Mouse (Mus musculus): Measurements from ENCODE around the gene Il5. TPM values are rescaled to one million over a fixed set of nuclear protein-coding genes. Genes with fewer than 3 reads are reported as not detected.

Il5 gene
- polyA plus RNA-seq, 1 experiment from 2014 or later, result not detected

DNA sequence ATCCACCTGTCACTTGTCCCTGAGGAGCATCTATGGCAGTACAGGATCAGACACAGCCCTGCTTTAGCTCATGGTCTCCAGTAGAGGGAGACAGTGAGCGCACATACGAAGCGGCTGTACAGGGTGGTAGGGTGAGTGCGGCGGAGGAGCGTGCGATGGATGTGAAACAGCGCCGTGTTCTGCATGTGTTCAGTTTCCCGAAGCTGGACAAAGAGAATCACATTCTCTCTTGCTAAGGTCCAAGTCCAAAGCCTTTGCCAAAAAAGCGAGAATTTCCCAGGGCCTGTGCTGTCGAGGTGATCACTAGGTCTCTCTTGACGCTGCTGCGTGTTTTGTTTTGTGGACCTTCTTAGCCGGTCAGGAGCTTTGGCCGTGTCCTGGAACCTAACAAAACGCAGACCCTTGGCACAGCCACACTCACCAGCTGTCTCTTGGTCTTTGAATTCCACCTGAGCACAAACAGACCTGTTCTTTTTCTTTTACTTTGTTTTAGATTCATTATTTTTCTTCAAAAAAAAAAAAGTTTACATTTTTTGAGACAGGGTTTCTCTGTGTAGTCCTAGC, 15.2 kb downstream of the Il5 start:
- no peaks in the 10 kb centered on the region for H3K27me3 ChIP-seq (ENCODE audit: control insufficient read depth, insufficient read depth, low read depth, low read length)
- no peaks in the 10 kb centered on the region for H3K4me1 ChIP-seq (ENCODE audit: control insufficient read depth, insufficient read depth, low read length)
- ATAC-seq, result peak; percentile 85
- H3K27ac ChIP-seq (ENCODE audit: low read length), result no peak overlapping the region
- H3K4me2 ChIP-seq (ENCODE audit: low read length), result peak overlapping the region; percentile 52
- H3K36me3 ChIP-seq (ENCODE audit: control insufficient read depth, insufficient read depth, low read length), result no peaks in the 10 kb centered on the region
- WGBS, result 27% methylated on average over 17 of the region's 17 CpGs
- H3K9me3 ChIP-seq (replicated peaks; ENCODE audit: control insufficient read depth, low read length, poor library complexity, severe bottlenecking), result no peaks in the 10 kb centered on the region
- peak overlapping the region; percentile 20; the same call in 1 of the 2 replicates for H3K4me3 ChIP-seq (ENCODE audit: low read depth, low read length)
- H3K9ac ChIP-seq (ENCODE audit: low read depth, low read length), result 0 out of 2 replicates have a peak overlapping the region, but pooled peaks have one; percentile 11

DNA sequence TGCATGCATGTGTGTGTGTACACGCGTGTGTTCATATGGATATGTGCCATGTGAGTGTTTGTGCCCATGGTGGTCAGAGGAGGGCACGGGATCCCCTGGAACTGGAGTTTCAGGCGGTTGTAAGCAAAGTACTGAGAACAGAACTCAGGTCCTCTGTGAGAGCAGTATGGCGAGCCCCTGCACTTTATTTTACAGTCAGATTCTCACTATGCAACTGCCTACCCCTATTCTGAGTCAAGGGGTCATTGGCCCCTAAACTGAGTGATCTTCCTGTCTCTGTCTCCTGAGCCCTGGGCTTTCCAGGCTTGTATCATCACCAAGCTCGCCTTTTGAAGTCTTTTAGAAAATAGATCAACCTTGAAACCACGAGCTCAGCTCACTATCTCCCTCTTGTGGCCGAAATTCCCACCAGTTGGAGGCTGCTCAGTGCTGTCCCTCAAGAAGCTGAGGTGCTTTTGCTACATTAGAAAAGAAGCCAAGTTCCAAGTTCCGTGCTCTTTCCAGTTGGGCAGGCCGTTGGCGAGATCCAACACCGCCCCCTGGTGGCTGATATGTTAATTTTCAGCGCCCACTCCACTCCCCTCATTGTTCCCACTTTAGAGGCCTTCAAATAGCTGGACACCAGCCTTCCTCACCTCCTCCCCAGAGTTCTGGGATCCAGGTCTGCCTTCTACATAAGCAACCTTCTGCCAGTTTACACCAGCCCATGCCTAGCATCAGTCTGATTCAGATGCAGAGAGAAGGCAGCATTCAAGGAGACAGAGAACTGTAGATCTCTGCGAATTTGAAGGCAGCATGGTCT, 16.4 kb downstream of the Il5 start:
- H3K4me2 ChIP-seq (ENCODE audit: low read length), result no peak overlapping the region
- H3K9ac ChIP-seq (ENCODE audit: low read depth, low read length), result no peak overlapping the region
- no peaks in the 10 kb centered on the region for H3K9me3 ChIP-seq (replicated peaks; ENCODE audit: control insufficient read depth, low read length, poor library complexity, severe bottlenecking)
- WGBS, result 51% methylated on average over 14 of the region's 14 CpGs
- H3K27ac ChIP-seq (ENCODE audit: low read length), result no peak overlapping the region
- peak; percentile 62 for ATAC-seq
- no peaks in the 10 kb centered on the region for H3K4me1 ChIP-seq (ENCODE audit: control insufficient read depth, insufficient read depth, low read length)
- no peaks in the 10 kb centered on the region for H3K36me3 ChIP-seq (ENCODE audit: control insufficient read depth, insufficient read depth, low read length)
- H3K4me3 ChIP-seq (ENCODE audit: low read depth, low read length), result no peak overlapping the region
- no peaks in the 10 kb centered on the region for H3K27me3 ChIP-seq (ENCODE audit: control insufficient read depth, insufficient read depth, low read depth, low read length)

DNA sequence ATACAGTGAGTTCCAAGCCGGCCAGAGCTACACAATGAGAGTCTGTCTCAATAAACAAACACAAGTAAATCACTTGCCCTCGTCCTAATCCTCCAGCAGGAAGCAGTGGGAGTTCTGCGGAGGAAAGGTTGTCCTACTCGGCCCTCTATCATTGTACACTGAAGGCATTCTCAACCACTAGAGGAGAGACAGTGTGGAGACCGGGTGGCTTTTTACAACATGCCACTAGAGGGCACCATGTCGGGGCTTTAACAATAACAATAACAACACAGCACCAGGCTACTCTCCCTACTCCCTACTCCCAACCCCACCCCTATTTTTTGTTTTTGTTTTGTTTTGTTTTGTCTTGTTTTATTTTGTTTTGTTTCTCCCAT, 17.0 kb downstream of the Il5 start:
- no peak overlapping the region for H3K4me2 ChIP-seq (ENCODE audit: low read length)
- H3K9me3 ChIP-seq (replicated peaks; ENCODE audit: control insufficient read depth, low read length, poor library complexity, severe bottlenecking), result no peaks in the 10 kb centered on the region
- 42% methylated on average over 6 of the region's 6 CpGs for WGBS
- no peak for ATAC-seq
- H3K4me1 ChIP-seq (ENCODE audit: control insufficient read depth, insufficient read depth, low read length), result no peaks in the 10 kb centered on the region
- no peaks in the 10 kb centered on the region for H3K27me3 ChIP-seq (ENCODE audit: control insufficient read depth, insufficient read depth, low read depth, low read length)
- H3K27ac ChIP-seq (ENCODE audit: low read length), result no peak overlapping the region
- no peak overlapping the region for H3K9ac ChIP-seq (ENCODE audit: low read depth, low read length)
- H3K36me3 ChIP-seq (ENCODE audit: control insufficient read depth, insufficient read depth, low read length), result no peaks in the 10 kb centered on the region
- no peak overlapping the region for H3K4me3 ChIP-seq (ENCODE audit: low read depth, low read length)

- Histone ChIP-seq H3K36me3 (ENCODE audit: control insufficient read depth, insufficient read depth, low read length) (no peaks in the 10 kb centered on the region), H3K9ac (ENCODE audit: low read depth, low read length) (no peak overlapping the region), H3K27ac (ENCODE audit: low read length) (no peak overlapping the region), H3K27me3 (ENCODE audit: control insufficient read depth, insufficient read depth, low read depth, low read length) (no peaks in the 10 kb centered on the region), H3K9me3 (replicated peaks; ENCODE audit: control insufficient read depth, low read length, poor library complexity, severe bottlenecking) (no peaks in the 10 kb centered on the region), H3K4me2 (ENCODE audit: low read length) (no peak overlapping the region), H3K4me3 (ENCODE audit: low read depth, low read length) (no peak overlapping the region), H3K4me1 (ENCODE audit: control insufficient read depth, insufficient read depth, low read length) (no peaks in the 10 kb centered on the region)
- ATAC-seq, result no peak
- 1% methylated on average over 5 of the region's 5 CpGs for WGBS
These were observed 21.8 kb downstream of the Il5 start for GRCm38 (mm10) chr11:53742353-53742752.

- Histone ChIP-seq H3K9ac (ENCODE audit: low read depth, low read length) (no peak overlapping the region), H3K27me3 (ENCODE audit: control insufficient read depth, insufficient read depth, low read depth, low read length) (no peaks in the 10 kb centered on the region), H3K4me3 (ENCODE audit: low read depth, low read length) (no peak overlapping the region), H3K27ac (ENCODE audit: low read length) (no peak overlapping the region), H3K9me3 (replicated peaks; ENCODE audit: control insufficient read depth, low read length, poor library complexity, severe bottlenecking) (no peaks in the 10 kb centered on the region), H3K36me3 (ENCODE audit: control insufficient read depth, insufficient read depth, low read length) (no peaks in the 10 kb centered on the region), H3K4me1 (ENCODE audit: control insufficient read depth, insufficient read depth, low read length) (no peaks in the 10 kb centered on the region), H3K4me2 (ENCODE audit: low read length) (no peak overlapping the region)
- ATAC-seq, result no peak
- 97% methylated on average over 2 of the region's 2 CpGs for WGBS
These were observed 24.7 kb downstream of the Il5 start for GRCm38 (mm10) chr11:53745260-53745659.

GRCm38 (mm10) chr11:53747985-53748384, 27.4 kb downstream of the Il5 start:
- no peak overlapping the region for H3K9ac ChIP-seq (ENCODE audit: low read depth, low read length)

GRCm38 (mm10) chr11:53748614-53749013, 28.0 kb downstream of the Il5 start:
- no peak for ATAC-seq
- no peaks in the 10 kb centered on the region for H3K9me3 ChIP-seq (replicated peaks; ENCODE audit: control insufficient read depth, low read length, poor library complexity, severe bottlenecking)
- H3K4me3 ChIP-seq (ENCODE audit: low read depth, low read length), result no peak overlapping the region
- H3K9ac ChIP-seq (ENCODE audit: low read depth, low read length), result no peak overlapping the region
- no peaks in the 10 kb centered on the region for H3K4me1 ChIP-seq (ENCODE audit: control insufficient read depth, insufficient read depth, low read length)
- no peak overlapping the region for H3K4me2 ChIP-seq (ENCODE audit: low read length)
- H3K27me3 ChIP-seq (ENCODE audit: control insufficient read depth, insufficient read depth, low read depth, low read length), result no peaks in the 10 kb centered on the region
- no peaks in the 10 kb centered on the region for H3K36me3 ChIP-seq (ENCODE audit: control insufficient read depth, insufficient read depth, low read length)
- 91% methylated on average over 6 of the region's 6 CpGs for WGBS
- H3K27ac ChIP-seq (ENCODE audit: low read length), result no peak overlapping the region

More at GRCm38 (mm10) chr11:53747985-53748384, 27.4 kb downstream of the Il5 start:
- Histone ChIP-seq H3K27ac (ENCODE audit: low read length) (no peak overlapping the region), H3K4me3 (ENCODE audit: low read depth, low read length) (no peak overlapping the region), H3K36me3 (ENCODE audit: control insufficient read depth, insufficient read depth, low read length) (no peaks in the 10 kb centered on the region), H3K4me1 (ENCODE audit: control insufficient read depth, insufficient read depth, low read length) (no peaks in the 10 kb centered on the region), H3K4me2 (ENCODE audit: low read length) (no peak overlapping the region), H3K27me3 (ENCODE audit: control insufficient read depth, insufficient read depth, low read depth, low read length) (no peaks in the 10 kb centered on the region), H3K9me3 (replicated peaks; ENCODE audit: control insufficient read depth, low read length, poor library complexity, severe bottlenecking) (no peaks in the 10 kb centered on the region)
- ATAC-seq, result no peak
- 95% methylated on average over 9 of the region's 9 CpGs for WGBS

DNA sequence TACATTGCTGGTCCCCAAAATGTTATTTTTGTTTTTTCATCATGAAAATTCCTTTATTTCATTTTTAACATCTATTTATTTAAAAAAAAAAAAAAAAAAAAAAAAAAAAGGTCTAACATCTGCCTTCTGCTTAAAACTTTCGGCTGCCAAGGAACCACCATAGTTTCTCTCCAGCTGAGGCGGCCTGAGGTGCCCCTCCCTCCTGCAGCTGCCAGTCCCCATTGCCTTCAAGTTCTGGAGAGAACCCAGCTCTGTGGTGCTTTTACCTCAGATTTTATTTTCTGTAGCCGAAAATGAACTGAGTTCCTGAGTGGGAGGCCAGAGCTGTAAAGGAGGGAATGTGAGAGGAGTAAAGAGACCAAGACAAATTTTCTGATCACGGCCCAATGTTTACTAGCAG, 28.7 kb downstream of the Il5 start:
- H3K36me3 ChIP-seq (ENCODE audit: control insufficient read depth, insufficient read depth, low read length), result no peaks in the 10 kb centered on the region
- no peak overlapping the region for H3K4me2 ChIP-seq (ENCODE audit: low read length)
- H3K27ac ChIP-seq (ENCODE audit: low read length), result no peak overlapping the region
- 66% methylated on average over 4 of the region's 4 CpGs for WGBS
- H3K9ac ChIP-seq (ENCODE audit: low read depth, low read length), result no peak overlapping the region
- H3K9me3 ChIP-seq (replicated peaks; ENCODE audit: control insufficient read depth, low read length, poor library complexity, severe bottlenecking), result no peaks in the 10 kb centered on the region
- ATAC-seq, result no peak
- H3K27me3 ChIP-seq (ENCODE audit: control insufficient read depth, insufficient read depth, low read depth, low read length), result no peaks in the 10 kb centered on the region
- H3K4me3 ChIP-seq (ENCODE audit: low read depth, low read length), result no peak overlapping the region
- H3K4me1 ChIP-seq (ENCODE audit: control insufficient read depth, insufficient read depth, low read length), result no peaks in the 10 kb centered on the region

DNA sequence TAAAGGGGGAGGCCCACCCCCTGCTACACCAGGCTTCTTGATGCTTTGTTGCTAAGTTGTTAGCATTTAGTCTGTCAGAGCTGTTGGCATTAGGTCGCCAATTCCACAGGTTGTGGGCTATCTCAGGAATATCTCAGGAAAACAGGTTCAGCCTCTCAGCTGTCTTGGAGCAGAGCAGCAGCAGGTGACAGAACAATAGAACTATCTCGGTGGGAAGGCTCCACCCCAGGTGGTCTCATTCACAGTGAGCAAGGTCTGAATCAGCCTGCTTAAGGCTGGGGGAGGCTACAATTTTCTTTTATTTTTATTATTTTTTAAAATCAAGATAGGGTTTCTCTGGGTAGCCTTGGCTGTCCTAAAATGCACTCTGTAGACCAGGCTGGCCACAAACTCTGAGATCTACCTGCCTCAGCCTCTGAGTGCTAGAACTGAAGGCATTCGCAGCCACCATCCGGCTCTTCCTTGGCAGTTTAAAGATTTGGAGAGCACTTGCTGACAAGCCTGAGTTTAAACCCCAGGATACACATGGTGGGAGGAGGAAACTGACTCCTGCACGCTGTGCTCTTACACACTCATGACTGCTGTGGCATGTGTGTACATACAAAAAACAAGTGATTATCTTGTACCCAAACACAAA, 29.2 kb downstream of the Il5 start:
- H3K27me3 ChIP-seq (ENCODE audit: control insufficient read depth, insufficient read depth, low read depth, low read length), result no peaks in the 10 kb centered on the region
- ATAC-seq, result no peak
- H3K9me3 ChIP-seq (replicated peaks; ENCODE audit: control insufficient read depth, low read length, poor library complexity, severe bottlenecking), result no peaks in the 10 kb centered on the region

More for the DNA sequence above, 29.2 kb downstream of the Il5 start:
- Histone ChIP-seq H3K4me1 (ENCODE audit: control insufficient read depth, insufficient read depth, low read length) (no peaks in the 10 kb centered on the region), H3K4me3 (ENCODE audit: low read depth, low read length) (no peak overlapping the region), H3K36me3 (ENCODE audit: control insufficient read depth, insufficient read depth, low read length) (no peaks in the 10 kb centered on the region), H3K27ac (ENCODE audit: low read length) (no peak overlapping the region), H3K4me2 (ENCODE audit: low read length) (no peak overlapping the region), H3K9ac (ENCODE audit: low read depth, low read length) (no peak overlapping the region)
- WGBS, result 48% methylated on average over 5 of the region's 5 CpGs

All from midbrain, embryonic 16.5 days (tissue).